Mouse (Mus musculus): ENCODE measurements around the gene Srpx. TPM values are rescaled to one million over a fixed set of nuclear protein-coding genes. Genes with fewer than 3 reads are reported as not detected.

Srpx gene
- polyA plus RNA-seq, 1 experiment from 2014 or later: 3.1 TPM

DNA sequence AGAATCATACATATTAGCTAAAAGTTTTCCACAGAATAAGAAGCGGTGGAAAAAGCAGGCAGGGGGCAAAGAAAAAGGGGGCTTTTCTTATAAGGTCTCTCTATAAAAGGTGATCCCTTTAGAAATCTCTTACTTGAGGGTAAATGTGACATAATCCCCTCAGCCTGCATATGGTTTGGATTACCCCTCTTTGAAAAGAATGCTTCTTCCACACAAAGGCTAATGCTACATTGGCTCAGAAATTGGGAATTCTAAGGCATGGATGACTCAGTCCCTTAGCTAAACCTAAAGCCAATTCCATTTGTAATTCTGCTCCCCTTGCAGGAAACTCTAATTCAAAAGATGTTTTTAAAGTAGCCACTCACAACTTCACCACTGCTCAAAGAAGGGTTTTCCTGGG lies 37.5 kb downstream of the Srpx start:
- H3K27me3 ChIP-seq (ENCODE audit: control insufficient read depth, insufficient read depth, low read length): no peaks in the 10 kb centered on the region
- H3K4me2 ChIP-seq (ENCODE audit: low read length): no peak overlapping the region
- H3K9me3 ChIP-seq (ENCODE audit: control insufficient read depth, low read length): no peaks in the 10 kb centered on the region
- H3K27ac ChIP-seq (replicated peaks; ENCODE audit: low read depth, low read length): no peak overlapping the region
- H3K9ac ChIP-seq (replicated peaks; ENCODE audit: low read length): no peak overlapping the region
- H3K36me3 ChIP-seq (ENCODE audit: control insufficient read depth, insufficient read depth, low read length): no peaks in the 10 kb centered on the region
- 28% methylated on average over 1 of the region's 1 CpGs for WGBS
- no peaks in the 10 kb centered on the region for H3K4me1 ChIP-seq (ENCODE audit: control insufficient read depth, insufficient read depth, low read length)
- ATAC-seq (ENCODE audit: low FRiP score, low TSS enrichment): no peak
- DNase-seq: no peak
- no peak overlapping the region for H3K4me3 ChIP-seq (replicated peaks; ENCODE audit: low read depth, low read length)

DNA sequence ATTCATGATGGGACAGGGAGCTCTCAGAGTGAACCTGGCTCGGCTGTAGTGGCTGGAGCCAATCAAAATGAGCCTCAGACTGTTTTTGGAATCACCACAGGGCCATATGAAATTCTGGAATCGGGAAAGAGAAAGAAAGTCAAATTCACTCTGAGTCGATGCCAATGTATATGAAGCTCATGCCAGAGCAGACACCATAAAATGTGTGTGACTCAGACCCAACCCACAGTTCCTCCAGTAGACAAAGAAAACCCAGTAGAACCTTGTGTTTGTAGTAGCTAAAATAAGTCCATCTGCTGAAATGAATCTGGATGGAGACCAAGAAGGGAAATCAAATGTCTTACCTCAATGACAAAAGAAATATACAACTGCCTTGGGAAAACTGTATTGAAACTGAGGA lies 43.5 kb downstream of the Srpx start:
- no peaks in the 10 kb centered on the region for H3K9me3 ChIP-seq (ENCODE audit: control insufficient read depth, low read length)
- no peaks in the 10 kb centered on the region for H3K36me3 ChIP-seq (ENCODE audit: control insufficient read depth, insufficient read depth, low read length)
- WGBS: 79% methylated on average over 3 of the region's 3 CpGs
- no peak for ATAC-seq (ENCODE audit: low FRiP score, low TSS enrichment)
- H3K4me3 ChIP-seq (replicated peaks; ENCODE audit: low read depth, low read length): no peak overlapping the region
- DNase-seq: no peak
- H3K27me3 ChIP-seq (ENCODE audit: control insufficient read depth, insufficient read depth, low read length): no peaks in the 10 kb centered on the region
- H3K9ac ChIP-seq (replicated peaks; ENCODE audit: low read length): no peak overlapping the region
- H3K4me1 ChIP-seq (ENCODE audit: control insufficient read depth, insufficient read depth, low read length): no peaks in the 10 kb centered on the region
- H3K4me2 ChIP-seq (ENCODE audit: low read length): no peak overlapping the region
- no peak overlapping the region for H3K27ac ChIP-seq (replicated peaks; ENCODE audit: low read depth, low read length)

DNA sequence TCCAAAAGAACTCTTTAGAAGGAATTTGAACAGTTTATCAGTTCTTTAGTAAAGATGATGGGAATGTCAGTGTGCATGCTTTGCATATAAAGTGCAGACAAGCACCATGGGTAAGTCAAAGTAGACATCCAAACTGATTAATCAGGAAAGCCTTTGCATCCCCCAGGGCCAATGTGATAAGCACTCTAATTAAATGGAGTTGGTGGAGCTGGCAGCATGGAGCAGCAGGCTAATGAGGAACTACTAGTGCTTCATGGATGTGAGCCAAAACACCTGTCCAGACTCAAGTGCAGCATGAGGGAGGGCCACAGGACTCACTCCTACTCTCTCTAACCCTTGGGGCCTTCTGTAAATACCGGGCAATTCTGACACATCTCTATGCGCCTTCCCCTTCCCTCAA lies 46.0 kb downstream of the Srpx start:
- DNase-seq: peak; percentile 38
- no peaks in the 10 kb centered on the region for H3K4me1 ChIP-seq (ENCODE audit: control insufficient read depth, insufficient read depth, low read length)
- 74% methylated on average over 2 of the region's 2 CpGs for WGBS
- H3K4me3 ChIP-seq (replicated peaks; ENCODE audit: low read depth, low read length): no peak overlapping the region
- no peak; the same call in 1 of the 2 replicates for ATAC-seq (ENCODE audit: low FRiP score, low TSS enrichment)
- no peaks in the 10 kb centered on the region for H3K36me3 ChIP-seq (ENCODE audit: control insufficient read depth, insufficient read depth, low read length)
- no peak overlapping the region for H3K9ac ChIP-seq (replicated peaks; ENCODE audit: low read length)
- no peak overlapping the region for H3K4me2 ChIP-seq (ENCODE audit: low read length)
- no peak overlapping the region for H3K27ac ChIP-seq (replicated peaks; ENCODE audit: low read depth, low read length)
- H3K27me3 ChIP-seq (ENCODE audit: control insufficient read depth, insufficient read depth, low read length): no peaks in the 10 kb centered on the region
- no peaks in the 10 kb centered on the region for H3K9me3 ChIP-seq (ENCODE audit: control insufficient read depth, low read length)

DNA sequence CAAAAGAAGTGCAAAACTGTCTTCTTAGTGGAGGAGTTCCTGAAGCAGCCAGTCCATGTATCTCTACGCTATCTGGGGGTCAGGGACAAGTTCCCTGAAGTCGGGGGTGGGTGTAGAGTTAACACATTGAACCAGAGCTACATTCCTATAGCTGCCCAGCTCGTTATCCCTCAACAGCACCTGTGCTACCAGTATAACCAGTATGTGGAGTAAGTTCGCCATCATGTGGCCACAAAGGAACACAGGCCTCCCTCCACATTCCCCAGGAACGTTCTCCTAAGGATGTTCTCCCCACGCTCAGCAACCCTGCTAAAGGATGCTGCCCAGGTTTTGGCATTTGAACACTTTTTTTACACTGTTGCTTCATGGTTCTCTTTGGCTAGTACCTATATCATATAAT lies 46.8 kb downstream of the Srpx start:
- Histone ChIP-seq H3K27me3 (ENCODE audit: control insufficient read depth, insufficient read depth, low read length) (no peaks in the 10 kb centered on the region), H3K27ac (replicated peaks; ENCODE audit: low read depth, low read length) (no peak overlapping the region), H3K9me3 (ENCODE audit: control insufficient read depth, low read length) (no peaks in the 10 kb centered on the region), H3K36me3 (ENCODE audit: control insufficient read depth, insufficient read depth, low read length) (no peaks in the 10 kb centered on the region), H3K4me3 (replicated peaks; ENCODE audit: low read depth, low read length) (no peak overlapping the region), H3K9ac (replicated peaks; ENCODE audit: low read length) (no peak overlapping the region), H3K4me1 (ENCODE audit: control insufficient read depth, insufficient read depth, low read length) (no peaks in the 10 kb centered on the region), H3K4me2 (ENCODE audit: low read length) (no peak overlapping the region)
- WGBS: 24% methylated on average over 6 of the region's 6 CpGs
- DNase-seq: peak; percentile 73
- ATAC-seq (ENCODE audit: low FRiP score, low TSS enrichment): no peak; the same call in 1 of the 2 replicates

DNA sequence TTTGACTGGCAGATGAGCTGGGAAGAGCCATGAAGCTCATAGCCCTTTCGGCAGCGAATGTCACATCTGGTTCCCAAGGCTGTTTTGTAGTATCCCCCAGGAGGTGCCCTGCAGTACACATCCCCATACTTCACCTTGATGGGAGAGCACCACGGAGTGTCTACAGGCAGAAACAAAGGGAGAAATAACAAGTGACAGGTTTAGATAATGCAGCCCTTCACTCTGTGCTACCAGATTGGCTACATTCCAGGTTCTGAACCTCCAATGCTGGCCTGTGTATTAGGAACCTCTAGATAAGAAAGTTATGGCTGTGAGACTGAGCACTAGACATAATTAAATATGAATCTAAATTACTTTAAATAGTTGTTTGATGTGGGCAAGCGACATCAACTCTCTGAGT lies 48.1 kb downstream of the Srpx start:
- Histone ChIP-seq H3K27me3 (ENCODE audit: control insufficient read depth, insufficient read depth, low read length) (no peaks in the 10 kb centered on the region), H3K36me3 (ENCODE audit: control insufficient read depth, insufficient read depth, low read length) (no peaks in the 10 kb centered on the region), H3K4me1 (ENCODE audit: control insufficient read depth, insufficient read depth, low read length) (no peaks in the 10 kb centered on the region), H3K4me2 (ENCODE audit: low read length) (no peak overlapping the region), H3K9ac (replicated peaks; ENCODE audit: low read length) (no peak overlapping the region), H3K27ac (replicated peaks; ENCODE audit: low read depth, low read length) (no peak overlapping the region), H3K4me3 (replicated peaks; ENCODE audit: low read depth, low read length) (no peak overlapping the region), H3K9me3 (ENCODE audit: control insufficient read depth, low read length) (no peaks in the 10 kb centered on the region)
- 65% methylated on average over 4 of the region's 4 CpGs for WGBS
- ATAC-seq (ENCODE audit: low FRiP score, low TSS enrichment) (no peak), DNase-seq (no peak)

DNA sequence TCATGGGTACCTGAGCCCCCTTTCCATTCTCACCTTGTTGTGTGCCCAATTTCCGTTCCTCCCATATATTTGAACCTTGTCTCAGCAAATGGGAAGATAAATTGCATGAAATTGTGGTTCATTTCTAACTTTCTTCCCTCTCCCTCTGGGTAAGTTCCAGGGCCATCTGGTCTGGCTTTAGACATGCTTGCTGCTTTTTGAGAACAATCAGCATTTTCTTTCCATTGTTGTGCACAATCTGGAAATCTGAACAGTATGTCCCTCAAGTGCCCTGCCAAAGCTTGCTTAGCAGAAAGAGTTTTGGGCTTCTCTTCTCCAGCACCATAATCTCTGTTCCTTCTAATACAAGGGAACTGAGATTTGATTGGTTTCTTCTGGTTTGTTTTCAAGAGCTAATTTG lies 53.7 kb downstream of the Srpx start:
- H3K9ac ChIP-seq (replicated peaks; ENCODE audit: low read length): no peak overlapping the region
- no peak overlapping the region for H3K4me3 ChIP-seq (replicated peaks; ENCODE audit: low read depth, low read length)
- H3K4me2 ChIP-seq (ENCODE audit: low read length): no peak overlapping the region
- 78% methylated on average over 1 of the region's 1 CpGs for WGBS
- no peaks in the 10 kb centered on the region for H3K4me1 ChIP-seq (ENCODE audit: control insufficient read depth, insufficient read depth, low read length)
- no peak overlapping the region for H3K27ac ChIP-seq (replicated peaks; ENCODE audit: low read depth, low read length)
- H3K27me3 ChIP-seq (ENCODE audit: control insufficient read depth, insufficient read depth, low read length): no peaks in the 10 kb centered on the region
- no peaks in the 10 kb centered on the region for H3K9me3 ChIP-seq (ENCODE audit: control insufficient read depth, low read length)
- ATAC-seq (ENCODE audit: low FRiP score, low TSS enrichment): no peak
- no peak for DNase-seq
- H3K36me3 ChIP-seq (ENCODE audit: control insufficient read depth, insufficient read depth, low read length): no peaks in the 10 kb centered on the region

DNA sequence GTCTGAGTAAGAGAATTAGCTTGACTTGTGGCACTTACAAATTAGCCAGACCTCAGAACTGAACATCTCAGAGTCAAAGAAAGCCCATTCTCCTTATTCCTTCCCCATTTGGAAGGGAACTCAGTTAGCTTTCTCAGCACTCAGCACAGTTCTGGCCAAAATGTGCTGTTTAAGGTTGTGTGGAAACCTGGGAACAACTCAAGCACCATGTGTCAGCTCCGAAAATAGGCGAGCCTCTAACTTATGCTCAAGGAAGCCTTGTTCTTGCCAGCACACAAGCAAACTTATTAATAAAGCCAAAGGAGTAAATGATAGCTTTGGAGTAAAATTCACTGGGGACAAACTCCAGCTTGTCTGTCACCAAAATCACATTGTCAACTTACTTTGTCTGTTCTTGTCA lies 54.1 kb downstream of the Srpx start:
- H3K36me3 ChIP-seq (ENCODE audit: control insufficient read depth, insufficient read depth, low read length): no peaks in the 10 kb centered on the region
- H3K9me3 ChIP-seq (ENCODE audit: control insufficient read depth, low read length): no peaks in the 10 kb centered on the region
- no peak overlapping the region for H3K27ac ChIP-seq (replicated peaks; ENCODE audit: low read depth, low read length)
- no peak overlapping the region for H3K4me2 ChIP-seq (ENCODE audit: low read length)
- WGBS: 86% methylated on average over 2 of the region's 2 CpGs
- ATAC-seq (ENCODE audit: low FRiP score, low TSS enrichment) (no peak), DNase-seq (no peak)
- no peak overlapping the region for H3K9ac ChIP-seq (replicated peaks; ENCODE audit: low read length)
- no peaks in the 10 kb centered on the region for H3K27me3 ChIP-seq (ENCODE audit: control insufficient read depth, insufficient read depth, low read length)
- no peak overlapping the region for H3K4me3 ChIP-seq (replicated peaks; ENCODE audit: low read depth, low read length)
- H3K4me1 ChIP-seq (ENCODE audit: control insufficient read depth, insufficient read depth, low read length): no peaks in the 10 kb centered on the region

DNA sequence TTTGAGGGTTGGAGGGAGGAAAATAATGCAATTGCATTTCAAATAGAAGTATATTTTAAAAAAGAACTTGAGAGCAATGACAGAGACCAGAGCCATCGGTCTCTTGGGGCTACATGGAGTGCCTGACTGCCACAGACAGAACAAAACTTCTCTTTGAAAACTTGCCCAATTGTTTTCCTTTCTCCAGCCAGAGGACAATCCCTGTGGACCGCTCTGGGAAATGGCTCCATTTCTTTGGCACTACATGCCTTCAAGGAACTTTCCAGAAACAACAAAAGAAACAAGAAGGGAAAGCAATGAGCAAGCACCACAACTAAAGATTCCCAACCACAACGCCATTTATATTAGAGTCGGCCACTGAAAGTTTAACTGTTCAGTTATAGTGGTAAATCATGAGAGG lies 55.3 kb downstream of the Srpx start:
- no peak overlapping the region for H3K9ac ChIP-seq (replicated peaks; ENCODE audit: low read length)
- ATAC-seq (ENCODE audit: low FRiP score, low TSS enrichment): no peak
- no peak for DNase-seq
- no peak overlapping the region for H3K4me3 ChIP-seq (replicated peaks; ENCODE audit: low read depth, low read length)
- H3K9me3 ChIP-seq (ENCODE audit: control insufficient read depth, low read length): no peaks in the 10 kb centered on the region
- H3K36me3 ChIP-seq (ENCODE audit: control insufficient read depth, insufficient read depth, low read length): no peaks in the 10 kb centered on the region
- H3K4me2 ChIP-seq (ENCODE audit: low read length): no peak overlapping the region
- 61% methylated on average over 4 of the region's 4 CpGs for WGBS
- H3K4me1 ChIP-seq (ENCODE audit: control insufficient read depth, insufficient read depth, low read length): no peaks in the 10 kb centered on the region
- H3K27ac ChIP-seq (replicated peaks; ENCODE audit: low read depth, low read length): no peak overlapping the region
- H3K27me3 ChIP-seq (ENCODE audit: control insufficient read depth, insufficient read depth, low read length): no peaks in the 10 kb centered on the region

DNA sequence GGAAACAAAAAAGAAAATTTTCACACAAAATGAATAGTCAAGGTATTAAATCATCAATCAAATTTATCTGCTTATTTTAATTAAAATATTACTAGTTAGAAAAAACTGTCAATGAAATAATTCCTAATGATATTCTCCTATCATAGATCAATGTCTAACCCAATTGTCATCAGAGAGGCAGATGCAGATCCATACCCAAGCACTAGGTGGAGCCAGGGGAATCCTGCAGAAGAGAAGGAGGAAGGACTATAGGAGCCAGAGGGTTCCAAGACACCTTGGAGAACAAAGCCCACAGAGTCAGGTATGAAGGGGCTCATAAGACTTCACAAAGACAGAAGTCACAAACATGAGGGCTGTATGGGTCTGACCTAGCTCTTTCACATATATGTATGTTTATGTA lies 82.8 kb downstream of the Srpx start:
- H3K9ac ChIP-seq (replicated peaks; ENCODE audit: low read length): no peak overlapping the region
- ATAC-seq (ENCODE audit: low FRiP score, low TSS enrichment) (no peak), DNase-seq (no peak)
- H3K4me3 ChIP-seq (replicated peaks; ENCODE audit: low read depth, low read length): no peak overlapping the region
- no peaks in the 10 kb centered on the region for H3K27me3 ChIP-seq (ENCODE audit: control insufficient read depth, insufficient read depth, low read length)
- H3K36me3 ChIP-seq (ENCODE audit: control insufficient read depth, insufficient read depth, low read length): no peaks in the 10 kb centered on the region
- H3K9me3 ChIP-seq (ENCODE audit: control insufficient read depth, low read length): no peaks in the 10 kb centered on the region
- no peak overlapping the region for H3K27ac ChIP-seq (replicated peaks; ENCODE audit: low read depth, low read length)
- H3K4me2 ChIP-seq (ENCODE audit: low read length): no peak overlapping the region
- no peaks in the 10 kb centered on the region for H3K4me1 ChIP-seq (ENCODE audit: control insufficient read depth, insufficient read depth, low read length)
